Mouse (Mus musculus) neural tube, embryonic 13.5 days (tissue): Measurements from ENCODE around the gene Zfp955b. TPM values are rescaled to one million over a fixed set of nuclear protein-coding genes. Genes with fewer than 3 reads are reported as not detected.
A peak's percentile ranks its signal among the peaks of the same experiment; 100 is the strongest.
"Not testable (repeated sequence)": the region's sequence is repeated elsewhere in the genome, so short reads cannot be mapped to it uniquely, and the experiment has no call there.

Experiments
- ATAC-seq: fragments of 200-750 bp; cut with Nextera tagmentation; 2 replicates; pipeline ENCODE4 v1.8.0; 2017; ENCODE audit warnings: low read depth, mild to moderate bottlenecking, moderate TSS enrichment, moderate library complexity
- H3K27ac ChIP-seq: fragments of 300-500 bp; sonication (generic); replicated peaks from 2 replicates; pipeline ENCODE4 v1.5.1; 2015; ENCODE audit warnings: moderate library complexity, mild to moderate bottlenecking, inconsistent platforms
- H3K27me3 ChIP-seq: fragments of 300-500 bp; sonication (generic); 2 replicates; pipeline ENCODE4 v1.6.1; 2015; ENCODE audit warnings: mild to moderate bottlenecking, inconsistent platforms
- H3K36me3 ChIP-seq: fragments of 300-500 bp; sonication (generic); 2 replicates; pipeline ENCODE4 v1.6.1; 2015; ENCODE audit warnings: mild to moderate bottlenecking, inconsistent platforms
- H3K4me1 ChIP-seq: fragments of 300-500 bp; sonication (generic); replicated peaks from 2 replicates; pipeline ENCODE4 v1.6.1; 2015; ENCODE audit warnings: inconsistent platforms
- H3K4me2 ChIP-seq: fragments of 300-500 bp; sonication (generic); 2 replicates; pipeline ENCODE4 v1.6.1; 2015; ENCODE audit warnings: inconsistent platforms, mild to moderate bottlenecking, moderate library complexity
- H3K4me3 ChIP-seq: fragments of 300-500 bp; sonication (generic); 2 replicates; pipeline ENCODE4 v1.5.1; 2015; ENCODE audit warnings: mild to moderate bottlenecking, inconsistent platforms
- H3K9ac ChIP-seq: fragments of 300-500 bp; sonication (generic); 2 replicates; pipeline ENCODE4 v1.6.1; 2015; ENCODE audit warnings: moderate library complexity, mild to moderate bottlenecking, inconsistent platforms
- H3K9me3 ChIP-seq: fragments of 300-500 bp; sonication (generic); 2 replicates; pipeline ENCODE4 v1.6.1; 2016; ENCODE audit warnings: inconsistent platforms
- WGBS: fragments of 180-500 bp; shearing (Covaris S2); methylation state at CpG from one replicate; pipeline ENCODE4 v1.1.7; 2015; 5-methylcytosine and 5-hydroxymethylcytosine counted together
- polyA plus RNA-seq: library from polyadenylated mRNA; unstranded; fragments of >200 nt; fragmentation: Nextera tagmentation; extraction: Ambion mirVana; gene quantifications from 2 replicates; pipeline ENCODE4 v1.2.1, GENCODE M21; 2015

Gene Zfp955b
- polyA plus RNA-seq = 18.8 and 22.0 TPM in 2 replicates

- H3K27me3 ChIP-seq, H3K4me1 ChIP-seq, H3K36me3 ChIP-seq, H3K9ac ChIP-seq, H3K9me3 ChIP-seq, H3K27ac ChIP-seq: not testable (repeated sequence)
- WGBS = no CpG with 5 or more reads among the region's 25 CpGs
- H3K4me2 ChIP-seq = peak within 1 kb of the TSS; percentile 35
- ATAC-seq = peak; percentile 98
- H3K4me3 ChIP-seq = 0 out of 2 replicates have a peak within 1 kb of the TSS, but pooled peaks have one; percentile 2
These were observed at the start of gene Zfp955b for GRCm38 (mm10) chr17:33289039-33289875. TSS of gene Zfp955b (plus strand) at chr17:33289544.

GRCm38 (mm10) chr17:33254530-33255318 is 34.6 kb upstream of the Zfp955b start, which contains the start of gene Zfp955a:
TSS of gene Zfp955a (minus strand) at chr17:33255145.
- not testable (repeated sequence) for H3K36me3 ChIP-seq, H3K27me3 ChIP-seq, H3K4me3 ChIP-seq, H3K9ac ChIP-seq, H3K27ac ChIP-seq, H3K4me1 ChIP-seq, H3K9me3 ChIP-seq
- ATAC-seq = peak; percentile 100
- peak within 1 kb of the TSS; percentile 35 for H3K4me2 ChIP-seq
- WGBS = 38% methylated on average over 1 of the region's 34 CpGs

DNA sequence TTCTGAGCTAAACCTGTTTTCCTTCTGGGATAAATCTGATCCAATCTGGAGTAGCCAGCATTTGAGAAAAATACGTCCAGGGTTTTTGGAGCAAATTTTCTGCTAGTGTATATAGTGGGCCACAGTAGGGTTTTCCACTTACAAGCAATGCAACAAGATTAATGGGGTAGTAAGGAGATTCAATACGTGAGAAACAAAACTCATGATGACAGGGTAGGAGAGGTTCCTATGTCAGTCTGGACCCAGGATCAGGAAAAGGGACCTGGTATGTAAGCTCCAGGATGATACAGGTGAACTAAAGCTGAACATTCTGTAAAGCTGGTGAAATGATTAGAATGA is 34.1 kb upstream of the Zfp955b start:
- not testable (repeated sequence) for H3K4me2 ChIP-seq

DNA sequence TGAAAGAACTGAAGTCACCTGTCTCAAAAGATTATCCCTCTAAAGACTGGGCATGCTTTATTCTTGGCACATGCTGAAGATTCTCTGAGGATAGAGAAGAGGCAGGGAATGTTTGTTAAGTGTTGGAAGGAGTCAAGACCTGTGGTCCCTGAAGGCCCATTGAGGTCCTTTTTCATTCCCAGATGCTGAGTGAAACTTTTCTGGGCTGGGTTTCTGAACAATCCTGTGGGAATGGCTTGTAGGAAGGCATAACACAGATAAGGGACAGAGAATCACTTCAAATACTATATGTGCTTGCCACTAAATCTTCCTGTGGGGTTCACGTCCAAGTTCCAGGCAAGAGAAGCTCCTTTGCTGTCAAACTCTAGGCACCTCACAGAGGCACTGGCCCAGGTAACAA is 25.0 kb upstream of the Zfp955b start, which contains the start of gene Olfr63:
TSS of gene Olfr63 (plus strand) at position 301 of the 400 bp plus-strand sequence.
- Histone ChIP-seq H3K27ac (no peak within 1 kb of the TSS), H3K4me2 (no peak within 1 kb of the TSS), H3K4me1 (no peaks in the 10 kb centered on the region), H3K9me3 (no peaks in the 10 kb centered on the region), H3K4me3 (no peak within 1 kb of the TSS), H3K9ac (no peak within 1 kb of the TSS), H3K36me3 (no peaks in the 10 kb centered on the region), H3K27me3 (no peaks in the 10 kb centered on the region; the same call in none of the 2 replicates)
- ATAC-seq = no peak
- WGBS = 81% methylated on average over 1 of the region's 1 CpGs

More for the DNA sequence above, 34.1 kb upstream of the Zfp955b start:
- WGBS = no CpG with 5 or more reads among the region's 2 CpGs
- H3K4me3 ChIP-seq, H3K9me3 ChIP-seq, H3K36me3 ChIP-seq, H3K27ac ChIP-seq, H3K9ac ChIP-seq, H3K4me1 ChIP-seq, H3K27me3 ChIP-seq: not testable (repeated sequence)
- peak; percentile 64 for ATAC-seq

DNA sequence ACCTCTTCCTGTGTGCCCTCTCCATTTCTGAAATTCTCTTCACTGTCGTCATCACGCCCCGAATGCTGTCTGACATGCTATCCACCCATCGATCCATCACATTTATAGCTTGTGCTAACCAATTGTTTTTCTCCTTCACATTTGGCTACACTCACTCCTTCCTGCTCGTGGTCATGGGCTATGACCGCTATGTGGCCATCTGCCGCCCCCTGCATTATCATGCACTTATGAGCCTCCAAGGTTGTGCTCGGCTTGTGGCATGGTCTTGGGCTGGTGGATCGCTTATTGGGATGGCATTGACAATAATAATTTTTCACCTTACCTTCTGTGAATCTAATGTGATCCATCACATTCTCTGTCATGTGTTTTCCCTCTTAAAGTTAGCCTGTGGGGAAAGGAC is 20.4 kb upstream of the Zfp955b start:
- Histone ChIP-seq H3K9me3 (no peaks in the 10 kb centered on the region), H3K36me3 (no peaks in the 10 kb centered on the region), H3K4me2 (no peak overlapping the region), H3K27me3 (no peaks in the 10 kb centered on the region; the same call in 1 of the 2 replicates), H3K4me3 (no peak overlapping the region), H3K27ac (no peak overlapping the region), H3K4me1 (no peaks in the 10 kb centered on the region), H3K9ac (no peak overlapping the region)
- WGBS = 85% methylated on average over 9 of the region's 9 CpGs
- no peak for ATAC-seq

DNA sequence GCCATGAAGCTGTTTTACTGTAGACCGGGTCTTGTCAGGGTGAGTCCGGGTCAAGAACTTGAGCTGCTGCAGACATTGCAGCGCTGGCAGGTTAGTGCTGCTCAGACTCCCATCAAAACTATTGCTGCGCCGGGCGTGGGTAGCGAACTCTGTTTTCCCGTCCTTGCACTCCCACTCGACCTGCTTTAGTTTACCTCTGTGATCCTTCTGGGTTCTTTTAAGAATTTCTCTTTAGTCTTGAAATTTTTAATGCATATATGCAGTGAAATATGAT is 469 bp downstream of the Zfp955b start:
- H3K36me3 ChIP-seq, H3K9ac ChIP-seq, H3K27me3 ChIP-seq, H3K27ac ChIP-seq, ATAC-seq, H3K4me1 ChIP-seq, H3K9me3 ChIP-seq: not testable (repeated sequence)
- no CpG with 5 or more reads among the region's 9 CpGs for WGBS
- Histone ChIP-seq H3K4me2 (peak overlapping the region; percentile 35), H3K4me3 (0 out of 2 replicates have a peak overlapping the region, but pooled peaks have one; percentile 2)

GRCm38 (mm10) chr17:33352981-33353380 is 63.6 kb downstream of the Zfp955b start:
- Histone ChIP-seq H3K9me3 (peaks cover 43% of the 10 kb centered on the region), H3K4me3 (no peak overlapping the region), H3K4me2 (no peak overlapping the region), H3K9ac (no peak overlapping the region), H3K27me3 (no peaks in the 10 kb centered on the region), H3K4me1 (peaks cover 11% of the 10 kb centered on the region), H3K36me3 (no peaks in the 10 kb centered on the region), H3K27ac (no peak overlapping the region)
- WGBS = 97% methylated on average over 1 of the region's 1 CpGs
- no peak for ATAC-seq

Other genes starting within 250 kb of the Zfp955b start
- not detected in 2 replicates for gene 4921501E09Rik, start 221.5 kb upstream of the Zfp955b start, polyA plus RNA-seq
- gene Zfp563, start 200.2 kb upstream of the Zfp955b start, polyA plus RNA-seq = 17.7 and 23.4 TPM in 2 replicates
- gene Morc2b, start 149.9 kb upstream of the Zfp955b start, polyA plus RNA-seq = 0.62 and 0.64 TPM in 2 replicates
- 0.06 and 0.11 TPM in 2 replicates for gene Olfr55, start 121.1 kb upstream of the Zfp955b start, polyA plus RNA-seq
- not detected in 2 replicates for gene Olfr239, start 98.2 kb upstream of the Zfp955b start, polyA plus RNA-seq
- gene Olfr1564, start 67.9 kb upstream of the Zfp955b start, polyA plus RNA-seq = 0.06 TPM in 1 of 2 replicates, not detected in the other
- 22.5 and 24.4 TPM in 2 replicates for gene Zfp955a, start 34.4 kb upstream of the Zfp955b start, polyA plus RNA-seq
- 0.03 and 0.07 TPM in 2 replicates for gene Olfr63, start 24.9 kb upstream of the Zfp955b start, polyA plus RNA-seq
- 12.9 and 15.2 TPM in 2 replicates for gene Zfp81, start 69.3 kb downstream of the Zfp955b start, polyA plus RNA-seq
- 14.3 and 16.3 TPM in 2 replicates for gene Zfp101, start 105.1 kb downstream of the Zfp955b start, polyA plus RNA-seq
- gene Actl9, start 143.4 kb downstream of the Zfp955b start, polyA plus RNA-seq = not detected in 2 replicates
- gene Adamts10, start 234.7 kb downstream of the Zfp955b start, polyA plus RNA-seq = 45.7 and 54.9 TPM in 2 replicates